Mouse (Mus musculus) inflammation-experienced regulatory T-cells, adult 6 months (primary cell): ENCODE measurements around the gene Kif6. TPM values are rescaled to one million over a fixed set of nuclear protein-coding genes. Genes with fewer than 3 reads are reported as not detected.

ENCODE experiments used
- ATAC-seq: one replicate; pipeline ENCODE4 v1.8.0; 2017
- polyA plus RNA-seq, 3 experiments: library from polyadenylated mRNA; unstranded; fragments of 100-300 nt; shearing (Covaris generic); gene quantifications; one replicate each; pipeline ENCODE4 v1.2.1; 2017

The Kif6 gene
- polyA plus RNA-seq, 3 experiments from 2014 or later = not detected

DNA sequence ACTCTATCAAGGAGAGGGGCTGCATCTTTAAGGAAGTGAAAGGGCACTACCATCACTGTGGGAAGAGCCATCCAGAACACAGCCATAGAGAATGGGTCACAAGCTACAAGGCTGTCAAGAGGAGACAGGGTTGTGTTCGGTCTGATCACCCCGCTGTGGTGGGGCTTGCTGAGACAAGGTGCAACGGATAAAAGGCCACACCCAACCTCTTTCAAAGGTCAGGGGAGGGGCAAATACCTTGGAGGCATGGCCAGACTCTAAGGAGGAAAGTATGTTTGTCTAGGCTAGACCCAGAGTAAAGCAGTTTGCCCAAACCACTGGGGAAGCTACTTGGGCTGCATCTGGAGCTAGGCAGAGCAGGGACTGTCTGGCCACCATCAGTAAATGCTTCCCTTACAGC, 318.9 kb downstream of the Kif6 start:
- no peak for ATAC-seq

- no peak for ATAC-seq
These were observed 319.6 kb downstream of the Kif6 start for GRCm38 (mm10) chr17:49934586-49934985.

DNA sequence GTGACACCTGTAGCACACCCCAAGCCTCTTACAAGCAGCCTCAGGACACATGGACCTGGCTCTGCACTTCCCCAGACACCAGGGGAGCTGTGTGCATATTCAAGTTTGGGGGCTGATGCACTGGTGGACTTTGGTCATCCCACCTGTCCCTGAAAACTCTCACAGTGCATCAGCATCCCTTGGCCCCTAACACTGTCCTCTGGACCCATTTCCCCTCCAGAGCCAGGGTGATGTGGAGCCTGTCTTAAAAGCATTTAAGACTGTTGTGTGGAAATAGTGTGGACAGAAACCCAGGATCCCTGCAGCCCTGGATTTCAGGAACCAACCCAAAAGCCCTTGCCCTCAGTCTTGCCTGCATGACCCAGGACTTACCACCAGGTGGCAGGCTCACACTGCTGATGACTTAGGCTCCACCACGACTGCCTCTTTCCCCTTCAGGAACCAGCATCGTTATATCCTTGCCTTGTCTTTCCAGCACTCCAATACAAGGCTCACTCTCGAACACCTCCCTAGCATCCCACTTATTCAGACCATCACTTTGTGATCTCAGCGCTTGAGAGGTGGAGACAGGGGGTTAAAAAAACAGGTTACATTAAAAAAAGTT, 320.8 kb downstream of the Kif6 start:
- no peak for ATAC-seq

- ATAC-seq = no peak
These were observed 321.3 kb downstream of the Kif6 start for GRCm38 (mm10) chr17:49936214-49936613.

DNA sequence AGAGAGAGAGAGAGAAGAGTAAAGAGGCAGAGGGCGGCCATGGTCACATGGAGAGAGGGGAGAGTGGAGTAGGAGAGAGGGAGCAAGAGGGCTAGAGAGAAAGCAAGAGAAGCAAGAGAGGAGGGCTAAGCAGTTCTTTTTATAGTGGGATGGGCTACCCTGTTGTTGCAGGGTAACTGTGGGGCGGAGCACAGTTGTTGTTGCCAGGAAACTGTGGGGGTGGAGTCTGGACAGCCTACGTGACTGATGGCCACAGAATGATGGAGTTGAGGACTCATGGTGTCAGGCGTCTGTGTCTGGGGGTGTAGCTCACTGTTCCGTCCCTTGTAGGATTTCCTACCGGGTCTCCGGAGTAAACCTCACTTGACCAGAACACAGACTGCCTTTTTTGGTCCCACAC, 324.2 kb downstream of the Kif6 start:
- no peak for ATAC-seq

- no peak for ATAC-seq
These were observed 327.7 kb downstream of the Kif6 start for GRCm38 (mm10) chr17:49942674-49943073.

DNA sequence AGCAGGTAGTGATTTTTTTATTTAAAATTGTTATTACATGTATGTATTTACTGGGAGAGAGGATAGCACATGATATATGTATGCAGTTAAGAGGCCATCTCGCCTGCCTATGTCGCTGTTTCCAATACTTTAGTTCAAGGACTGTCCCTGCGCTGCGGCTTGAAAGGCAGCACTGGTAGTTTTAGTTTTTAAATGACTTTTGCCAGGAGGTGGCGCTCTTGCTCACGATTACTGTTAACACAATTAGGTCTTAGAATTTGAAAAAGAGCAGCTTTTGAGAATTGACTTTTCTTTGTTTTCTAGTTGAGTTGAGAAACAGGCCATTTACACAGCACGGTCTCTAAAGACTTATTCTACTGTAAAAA, 336.5 kb downstream of the Kif6 start:
- peak; percentile 61 for ATAC-seq

DNA sequence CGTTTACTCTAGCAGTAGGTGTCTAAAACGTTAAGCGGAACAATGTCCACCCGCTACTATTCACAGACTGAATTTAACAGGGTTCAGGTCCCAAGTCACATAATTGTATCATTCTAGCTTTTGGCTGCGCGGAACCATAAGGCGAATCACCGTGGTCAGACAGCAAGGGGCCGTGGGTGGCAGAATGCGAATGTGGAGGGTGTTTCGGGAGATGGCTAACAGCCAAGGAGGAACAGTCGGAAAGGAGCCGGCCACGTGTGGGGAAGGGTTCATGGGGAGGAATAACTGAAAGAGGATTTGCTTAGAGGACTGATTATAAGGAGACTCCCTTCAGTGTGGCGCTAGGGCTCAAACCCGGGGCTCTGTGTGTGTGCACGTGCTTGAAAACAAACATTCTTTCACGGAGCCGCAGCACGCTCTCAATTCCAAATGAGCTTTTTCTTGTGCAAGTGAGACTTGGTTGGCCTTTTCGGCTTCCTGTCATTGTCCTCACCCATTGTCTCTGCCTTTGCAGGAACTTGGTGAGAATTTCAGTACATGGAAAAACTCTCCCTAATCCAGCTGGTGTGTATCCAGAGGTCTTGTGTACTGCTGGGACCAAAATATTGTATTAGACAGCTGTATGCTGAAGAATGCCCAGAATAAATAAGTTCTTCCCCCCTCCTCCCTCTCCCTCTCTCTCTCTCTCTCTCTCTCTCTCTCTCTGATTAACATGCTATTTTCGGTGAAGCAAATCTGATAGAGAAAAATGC, 337.1 kb downstream of the Kif6 start:
- ATAC-seq = no peak

GRCm38 (mm10) chr17:49959021-49959420, 344.1 kb downstream of the Kif6 start:
- ATAC-seq = no peak

Other genes starting within 250 kb of the Kif6 start
- gene Mocs1, start 186.8 kb upstream of the Kif6 start, polyA plus RNA-seq = 10 to 100 TPM in 1 of 3 experiments, 1 to 10 TPM in 2; 9.1 to 14.6 (median 9.5) TPM
- gene Daam2, start 50.8 kb upstream of the Kif6 start, polyA plus RNA-seq = not detected